Mouse (Mus musculus): ENCODE measurements around the gene Phldb3. TPM values are rescaled to one million over a fixed set of nuclear protein-coding genes. Genes with fewer than 3 reads are reported as not detected.

Gene Phldb3
- polyA plus RNA-seq, 1 experiment from 2014 or later = 0.33 TPM

DNA sequence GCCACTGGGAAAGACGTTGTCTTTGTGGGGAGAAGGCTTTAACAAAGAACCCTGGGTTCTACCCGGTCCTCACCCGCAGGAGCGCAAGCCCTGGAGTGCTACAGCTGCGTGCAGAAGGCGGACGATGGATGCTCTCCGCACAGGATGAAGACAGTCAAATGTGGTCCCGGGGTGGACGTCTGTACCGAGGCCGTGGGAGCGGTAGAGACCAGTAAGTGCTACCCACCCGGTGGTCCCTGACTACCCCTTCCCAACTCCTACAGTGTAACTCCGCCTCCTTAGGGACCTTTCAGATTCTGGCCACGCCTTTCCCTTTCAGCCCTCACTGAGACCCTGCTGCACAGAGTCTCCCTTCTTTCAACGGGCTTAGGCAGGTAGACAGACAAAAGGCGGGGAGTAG lies 26.5 kb downstream of the Phldb3 start:
- Histone ChIP-seq H3K4me2 (replicated peaks; ENCODE audit: low read depth, low read length) (no peak overlapping the region), H3K27me3 (replicated peaks; ENCODE audit: insufficient read depth, low read length) (0 out of 2 replicates have a peak, but pooled peaks cover 7% of the 10 kb centered on the region)

DNA sequence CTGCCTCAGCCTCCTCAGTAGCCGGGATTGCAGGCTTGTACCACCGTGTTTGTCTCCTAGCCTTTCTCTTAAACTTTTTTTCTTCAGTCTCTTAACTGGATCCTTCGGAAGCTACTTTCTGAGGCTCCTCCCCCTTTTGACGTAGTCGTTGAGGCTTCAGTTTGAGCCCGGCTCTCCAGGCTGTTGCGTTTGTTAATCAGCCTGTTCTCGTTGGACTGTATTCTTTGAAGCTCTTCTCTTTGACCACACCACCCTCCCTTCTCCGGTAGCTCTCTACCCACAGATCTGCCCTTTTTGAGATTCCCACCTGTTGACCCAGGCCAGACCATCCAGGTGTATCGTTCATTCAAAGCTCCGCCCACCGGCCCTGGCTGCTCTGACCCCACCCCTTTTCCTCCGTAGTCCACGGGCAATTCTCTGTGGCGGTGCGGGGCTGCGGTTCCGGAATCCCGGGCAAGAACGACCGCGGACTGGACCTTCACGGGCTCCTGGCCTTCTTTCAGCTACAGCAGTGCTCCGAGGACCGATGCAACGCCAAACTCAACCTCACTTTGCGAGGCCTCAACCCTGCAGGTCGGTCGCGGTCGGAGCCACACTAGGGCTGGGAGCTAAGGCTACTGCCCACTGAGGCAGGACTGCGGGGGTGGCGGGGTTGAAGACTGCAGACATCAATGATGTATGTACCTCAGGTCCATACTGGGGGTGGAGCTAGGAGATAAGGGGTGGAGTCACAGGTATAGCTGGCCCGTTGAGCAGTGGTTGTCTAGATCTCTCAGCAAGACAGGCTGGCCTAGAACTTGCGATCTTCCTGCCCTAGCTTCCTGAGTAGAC lies 27.7 kb downstream of the Phldb3 start:
- DNase-seq (ENCODE audit: low spot score) (peak; percentile 61), ATAC-seq (peak; percentile 39)
- Histone ChIP-seq H3K4me3 (ENCODE audit: low read depth, low read length) (peak overlapping the region; percentile 40), H3K4me2 (replicated peaks; ENCODE audit: low read depth, low read length) (peak overlapping the region; percentile 70), H3K27ac (ENCODE audit: low read length) (no peak overlapping the region), H3K9me3 (ENCODE audit: low read length) (no peaks in the 10 kb centered on the region), H3K4me1 (ENCODE audit: insufficient read depth, low read depth, low read length) (no peaks in the 10 kb centered on the region), H3K27me3 (replicated peaks; ENCODE audit: insufficient read depth, low read length) (0 out of 2 replicates have a peak, but pooled peaks cover 7% of the 10 kb centered on the region), H3K9ac (replicated peaks; ENCODE audit: low read depth) (no peak overlapping the region; the same call in 1 of the 2 replicates), H3K36me3 (ENCODE audit: insufficient read depth, low read length) (no peaks in the 10 kb centered on the region)
- 3% methylated on average over 35 of the region's 35 CpGs for WGBS
- TF ChIP-seq CTCF (IDR thresholded peaks at IDR 0.05) (no peak), EP300 (IDR thresholded peaks at IDR 0.05) (no peak)

More for the DNA sequence above, 26.5 kb downstream of the Phldb3 start:
- H3K9me3 ChIP-seq (ENCODE audit: low read length) = no peaks in the 10 kb centered on the region
- DNase-seq (ENCODE audit: low spot score) (no peak), ATAC-seq (no peak)
- H3K4me1 ChIP-seq (ENCODE audit: insufficient read depth, low read depth, low read length) = no peaks in the 10 kb centered on the region
- H3K27ac ChIP-seq (ENCODE audit: low read length) = no peak overlapping the region
- no peaks in the 10 kb centered on the region for H3K36me3 ChIP-seq (ENCODE audit: insufficient read depth, low read length)
- H3K9ac ChIP-seq (replicated peaks; ENCODE audit: low read depth) = no peak overlapping the region
- TF ChIP-seq CTCF (IDR thresholded peaks at IDR 0.05) = no peak
- no peak for TF ChIP-seq EP300 (IDR thresholded peaks at IDR 0.05)
- WGBS = 4% methylated on average over 18 of the region's 18 CpGs
- H3K4me3 ChIP-seq (ENCODE audit: low read depth, low read length) = no peak overlapping the region

DNA sequence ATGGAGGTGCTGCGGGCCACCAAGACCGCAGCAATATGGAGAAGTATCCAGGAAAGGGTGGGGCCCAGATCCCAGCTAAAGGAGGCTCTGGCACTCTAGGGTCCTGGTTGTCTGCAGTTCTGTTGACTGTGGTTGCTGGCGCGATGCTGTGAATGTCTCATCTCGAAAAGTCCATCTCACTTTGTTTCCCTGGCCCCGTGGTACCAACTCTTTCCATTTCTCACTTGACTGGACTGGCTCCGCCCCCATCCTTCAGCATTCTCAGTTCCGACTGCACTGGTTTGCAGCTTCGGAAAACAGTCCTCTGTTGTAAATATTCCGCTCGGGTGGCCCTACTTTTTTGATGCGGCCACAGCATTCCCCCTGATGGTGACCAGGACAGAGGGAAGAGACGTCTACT lies 29.9 kb downstream of the Phldb3 start:
- Histone ChIP-seq H3K36me3 (ENCODE audit: insufficient read depth, low read length) (no peaks in the 10 kb centered on the region), H3K4me3 (ENCODE audit: low read depth, low read length) (no peak overlapping the region), H3K27me3 (replicated peaks; ENCODE audit: insufficient read depth, low read length) (0 out of 2 replicates have a peak, but pooled peaks cover 7% of the 10 kb centered on the region), H3K27ac (ENCODE audit: low read length) (no peak overlapping the region), H3K4me1 (ENCODE audit: insufficient read depth, low read depth, low read length) (no peaks in the 10 kb centered on the region), H3K4me2 (replicated peaks; ENCODE audit: low read depth, low read length) (no peak overlapping the region), H3K9me3 (ENCODE audit: low read length) (no peaks in the 10 kb centered on the region), H3K9ac (replicated peaks; ENCODE audit: low read depth) (no peak overlapping the region)
- no peak for TF ChIP-seq CTCF (IDR thresholded peaks at IDR 0.05)
- no peak for TF ChIP-seq EP300 (IDR thresholded peaks at IDR 0.05)
- 62% methylated on average over 13 of the region's 13 CpGs for WGBS
- DNase-seq (ENCODE audit: low spot score) (no peak), ATAC-seq (no peak)

DNA sequence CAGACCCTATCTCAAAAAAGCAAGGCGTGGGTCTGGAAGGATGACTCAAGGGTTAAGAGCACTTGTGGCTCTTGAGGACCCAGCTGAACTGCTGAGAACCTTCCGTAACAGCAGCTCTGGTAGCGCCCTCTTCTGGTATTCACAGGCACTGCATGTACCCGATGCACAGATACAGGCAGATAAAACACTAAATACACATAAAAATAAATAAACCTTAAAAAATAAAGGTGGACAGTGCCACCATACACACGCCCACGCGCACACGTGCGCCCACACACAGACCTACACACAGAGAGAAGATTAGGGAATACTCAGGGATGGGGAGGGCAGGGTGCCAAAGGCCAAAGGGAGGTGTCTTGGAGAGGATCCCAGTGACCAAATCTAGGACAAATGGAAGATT lies 31.9 kb downstream of the Phldb3 start:
- Histone ChIP-seq H3K4me2 (replicated peaks; ENCODE audit: low read depth, low read length) (no peak overlapping the region), H3K9me3 (ENCODE audit: low read length) (no peaks in the 10 kb centered on the region), H3K27me3 (replicated peaks; ENCODE audit: insufficient read depth, low read length) (no peaks in the 10 kb centered on the region), H3K36me3 (ENCODE audit: insufficient read depth, low read length) (no peaks in the 10 kb centered on the region), H3K9ac (replicated peaks; ENCODE audit: low read depth) (no peak overlapping the region), H3K27ac (ENCODE audit: low read length) (no peak overlapping the region), H3K4me3 (ENCODE audit: low read depth, low read length) (no peak overlapping the region), H3K4me1 (ENCODE audit: insufficient read depth, low read depth, low read length) (no peaks in the 10 kb centered on the region)
- no peak; the same call in 1 of the 2 replicates for ATAC-seq
- peak; percentile 71 for DNase-seq (ENCODE audit: low spot score)
- WGBS = 6% methylated on average over 9 of the region's 9 CpGs
- no peak for TF ChIP-seq EP300 (IDR thresholded peaks at IDR 0.05)
- TF ChIP-seq CTCF (IDR thresholded peaks at IDR 0.05) = peak; percentile 82

DNA sequence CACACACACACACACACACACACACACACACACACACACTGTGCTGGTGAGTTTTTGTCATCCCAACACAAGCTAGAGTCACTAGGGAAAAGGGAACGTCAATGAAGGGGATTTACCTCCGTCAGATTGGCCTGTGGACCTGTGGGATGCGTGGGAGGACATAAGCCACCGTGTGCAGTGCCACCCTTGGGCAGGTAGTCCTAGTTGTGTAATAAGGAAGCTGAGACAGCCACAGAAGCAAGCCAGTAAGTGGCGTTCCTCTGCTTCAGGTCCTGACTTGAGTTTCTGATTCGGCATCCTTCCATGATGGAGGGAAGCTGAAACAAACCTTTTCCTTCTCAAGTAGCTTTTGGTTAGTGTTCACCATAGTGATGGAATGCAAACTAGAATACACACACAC lies 33.9 kb downstream of the Phldb3 start:
- DNase-seq (ENCODE audit: low spot score) (no peak), ATAC-seq (no peak)
- Histone ChIP-seq H3K4me2 (replicated peaks; ENCODE audit: low read depth, low read length) (no peak overlapping the region), H3K9ac (replicated peaks; ENCODE audit: low read depth) (no peak overlapping the region), H3K27ac (ENCODE audit: low read length) (no peak overlapping the region), H3K4me1 (ENCODE audit: insufficient read depth, low read depth, low read length) (no peaks in the 10 kb centered on the region), H3K27me3 (replicated peaks; ENCODE audit: insufficient read depth, low read length) (no peaks in the 10 kb centered on the region), H3K9me3 (ENCODE audit: low read length) (no peaks in the 10 kb centered on the region), H3K36me3 (ENCODE audit: insufficient read depth, low read length) (no peaks in the 10 kb centered on the region), H3K4me3 (ENCODE audit: low read depth, low read length) (no peak overlapping the region)
- TF ChIP-seq CTCF (IDR thresholded peaks at IDR 0.05) (no peak), EP300 (IDR thresholded peaks at IDR 0.05) (no peak)
- WGBS = 73% methylated on average over 6 of the region's 6 CpGs

DNA sequence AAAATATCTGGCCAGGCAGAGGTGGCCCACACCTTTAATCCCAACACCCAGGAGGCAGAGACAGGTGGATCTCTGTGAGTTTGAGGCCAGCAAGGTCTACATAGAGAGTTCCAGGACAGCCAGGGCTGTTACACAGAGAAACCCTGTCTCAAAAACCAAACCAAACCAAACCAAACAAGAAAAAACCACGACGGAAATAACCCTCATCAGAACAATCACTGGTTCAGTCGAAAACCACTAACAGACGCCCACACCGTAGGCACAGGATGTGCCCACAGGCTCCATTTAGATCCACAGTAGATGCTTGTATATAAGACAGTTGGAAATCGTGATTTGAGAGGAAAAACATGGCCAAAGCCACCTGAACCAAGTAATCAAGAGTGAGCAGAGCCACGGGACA lies 34.4 kb downstream of the Phldb3 start:
- TF ChIP-seq CTCF (IDR thresholded peaks at IDR 0.05) (no peak), EP300 (IDR thresholded peaks at IDR 0.05) (no peak)
- WGBS = 66% methylated on average over 7 of the region's 7 CpGs
- Histone ChIP-seq H3K4me1 (ENCODE audit: insufficient read depth, low read depth, low read length) (no peaks in the 10 kb centered on the region), H3K27me3 (replicated peaks; ENCODE audit: insufficient read depth, low read length) (no peaks in the 10 kb centered on the region), H3K9me3 (ENCODE audit: low read length) (no peaks in the 10 kb centered on the region), H3K9ac (replicated peaks; ENCODE audit: low read depth) (no peak overlapping the region), H3K36me3 (ENCODE audit: insufficient read depth, low read length) (no peaks in the 10 kb centered on the region), H3K4me2 (replicated peaks; ENCODE audit: low read depth, low read length) (no peak overlapping the region), H3K27ac (ENCODE audit: low read length) (no peak overlapping the region), H3K4me3 (ENCODE audit: low read depth, low read length) (no peak overlapping the region)
- no peak for ATAC-seq
- DNase-seq (ENCODE audit: low spot score) = no peak

All from lung, postnatal 0 days (tissue).